Mouse (Mus musculus) embryonic facial prominence, embryonic 11.5 days (tissue): ENCODE results near the gene Gm6685. TPM values are rescaled to one million over a fixed set of nuclear protein-coding genes. Genes with fewer than 3 reads are reported as not detected.
"Not testable (repeated sequence)": the region's sequence is repeated elsewhere in the genome, so short reads cannot be mapped to it uniquely, and the experiment has no call there.

Source experiments
- ATAC-seq: fragments of 200-750 bp; cut with Nextera tagmentation; replicated peaks from 2 replicates; pipeline ENCODE4 v1.8.0; 2017; ENCODE audit warnings: low read depth; ENCODE audit not compliant: insufficient number of reproducible peaks, low FRiP score, low TSS enrichment
- DNase-seq: peaks from one replicate; pipeline ENCODE4 v3.0.0-alpha.2; 2015; ENCODE audit warnings: low spot score
- H3K27ac ChIP-seq: fragments of 300-500 bp; sonication (generic); replicated peaks from 2 replicates; pipeline ENCODE4 v1.5.1; 2014; ENCODE audit warnings: mild to moderate bottlenecking, low read depth, low read length, control low read depth
- H3K27me3 ChIP-seq: fragments of 300-500 bp; sonication (generic); 2 replicates; pipeline ENCODE4 v1.6.1; 2014; ENCODE audit warnings: mild to moderate bottlenecking, low read length, moderate library complexity, mixed read lengths; ENCODE audit not compliant: control insufficient read depth, insufficient read depth
- H3K36me3 ChIP-seq: fragments of 300-500 bp; sonication (generic); replicated peaks from 2 replicates; pipeline ENCODE4 v1.6.1; 2014; ENCODE audit warnings: low read depth, mild to moderate bottlenecking, low read length, moderate library complexity, mixed read lengths; ENCODE audit not compliant: control insufficient read depth, insufficient read depth
- H3K4me1 ChIP-seq: fragments of 300-500 bp; sonication (generic); 2 replicates; pipeline ENCODE4 v1.6.1; 2014; ENCODE audit warnings: low read length, mixed read lengths; ENCODE audit not compliant: control insufficient read depth, insufficient read depth
- H3K4me2 ChIP-seq: fragments of 300-500 bp; sonication (generic); 2 replicates; pipeline ENCODE4 v1.6.1; 2014; ENCODE audit warnings: low read depth, mild to moderate bottlenecking, control low read depth, low read length, moderate library complexity
- H3K4me3 ChIP-seq: fragments of 300-500 bp; sonication (generic); 2 replicates; pipeline ENCODE4 v1.5.1; 2014; ENCODE audit warnings: low read depth, low read length, control low read depth
- H3K9ac ChIP-seq: fragments of 300-500 bp; sonication (generic); replicated peaks from 2 replicates; pipeline ENCODE4 v1.6.1; 2014; ENCODE audit warnings: mild to moderate bottlenecking, control low read depth, low read length
- H3K9me3 ChIP-seq: fragments of 300-500 bp; sonication (generic); replicated peaks from 2 replicates; pipeline ENCODE4 v1.6.1; 2016; ENCODE audit warnings: mild to moderate bottlenecking, low read length, inconsistent platforms, mixed read lengths; ENCODE audit not compliant: control insufficient read depth
- WGBS: fragments of 180-500 bp; shearing (Covaris S2); extraction: QIAGEN DNeasy Blood & Tissue Kit; methylation state at CpG from one replicate; pipeline ENCODE4 v1.1.7; 2014; 5-methylcytosine and 5-hydroxymethylcytosine counted together
- polyA plus RNA-seq: library from polyadenylated mRNA; unstranded; fragments of >200 nt; fragmentation: Nextera tagmentation; extraction: Ambion mirVana; gene quantifications from 2 replicates; pipeline ENCODE4 v1.2.1, GENCODE M21; 2014

Gm6685 gene
- polyA plus RNA-seq: not detected in 2 replicates

DNA sequence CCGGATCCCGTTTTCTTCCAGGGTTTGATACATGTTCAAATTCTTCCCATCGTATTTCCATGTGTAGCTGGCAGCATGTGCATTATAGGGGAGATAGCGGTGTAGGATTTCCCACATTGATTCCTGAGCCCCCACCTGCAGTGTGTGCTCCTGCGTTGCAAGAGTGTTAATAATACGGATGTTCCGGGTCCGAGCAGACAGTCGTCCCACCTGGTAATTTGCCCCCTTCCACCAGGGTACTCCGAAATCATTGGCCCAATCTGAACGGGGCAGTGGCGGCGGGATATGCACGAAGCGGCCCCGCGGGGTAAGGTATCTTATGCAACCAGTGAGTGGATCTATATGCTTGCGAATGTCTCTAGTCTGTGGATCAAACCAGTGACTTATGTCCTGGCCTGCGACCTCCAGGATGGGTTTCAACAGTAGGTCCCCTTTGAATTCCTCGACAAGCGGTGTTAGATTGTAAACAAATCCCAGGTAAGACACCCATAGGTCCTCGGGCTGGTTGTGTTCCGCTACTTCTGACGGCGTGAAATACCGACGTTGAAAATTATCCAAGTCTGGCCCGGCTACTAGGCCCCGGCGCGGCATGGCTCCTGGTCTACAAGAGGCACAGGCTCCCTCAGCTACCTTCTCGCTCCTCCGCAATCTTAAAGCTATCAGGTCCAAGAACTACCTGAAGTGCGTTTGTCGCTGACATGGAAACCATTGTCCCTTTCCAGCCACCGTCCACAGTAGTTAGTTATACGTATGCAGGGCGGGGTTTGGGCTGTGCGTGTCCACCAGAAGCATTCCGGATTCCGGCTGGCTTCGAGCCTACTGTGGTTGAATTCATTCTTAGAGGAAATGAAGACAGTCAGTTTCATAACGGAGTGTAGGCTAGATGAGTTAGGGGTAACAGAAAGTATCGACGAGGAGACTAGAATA lies at the start of gene Gm6685:
Gene Gm6685, minus strand, starts transcription at position 644 of the 927 bp plus-strand sequence.
- not testable (repeated sequence) for ATAC-seq, H3K4me3 ChIP-seq, DNase-seq, H3K4me2 ChIP-seq, H3K9me3 ChIP-seq, H3K36me3 ChIP-seq, H3K9ac ChIP-seq, H3K27ac ChIP-seq, H3K27me3 ChIP-seq, H3K4me1 ChIP-seq
- 94% methylated on average over 40 of the region's 45 CpGs for WGBS

DNA sequence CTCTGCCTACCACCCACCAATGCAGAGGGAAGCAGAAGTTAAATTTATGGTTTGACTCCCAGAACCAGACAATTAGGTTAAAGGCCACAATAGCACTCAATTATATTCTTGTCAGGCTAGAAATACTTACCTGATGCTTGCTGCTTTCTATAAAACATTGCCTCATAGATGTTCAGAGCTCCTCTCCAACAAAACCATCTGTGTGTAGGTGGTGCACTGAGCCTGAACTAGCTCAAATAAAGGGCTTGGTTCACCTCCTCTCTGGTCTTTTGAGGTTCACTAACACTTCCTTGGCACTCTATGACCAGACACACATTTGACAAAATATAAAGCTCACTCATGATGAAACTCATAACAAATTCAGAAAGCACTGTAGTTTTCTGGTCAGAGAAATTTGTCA lies 36.2 kb upstream of the Gm6685 start:
- no peak overlapping the region for H3K9ac ChIP-seq
- no peak overlapping the region for H3K4me2 ChIP-seq
- H3K4me1 ChIP-seq: no peaks in the 10 kb centered on the region
- H3K4me3 ChIP-seq: no peak overlapping the region
- no peaks in the 10 kb centered on the region for H3K27me3 ChIP-seq
- H3K9me3 ChIP-seq: no peaks in the 10 kb centered on the region
- DNase-seq: no peak
- H3K27ac ChIP-seq: no peak overlapping the region
- no peak for ATAC-seq
- no peaks in the 10 kb centered on the region for H3K36me3 ChIP-seq

DNA sequence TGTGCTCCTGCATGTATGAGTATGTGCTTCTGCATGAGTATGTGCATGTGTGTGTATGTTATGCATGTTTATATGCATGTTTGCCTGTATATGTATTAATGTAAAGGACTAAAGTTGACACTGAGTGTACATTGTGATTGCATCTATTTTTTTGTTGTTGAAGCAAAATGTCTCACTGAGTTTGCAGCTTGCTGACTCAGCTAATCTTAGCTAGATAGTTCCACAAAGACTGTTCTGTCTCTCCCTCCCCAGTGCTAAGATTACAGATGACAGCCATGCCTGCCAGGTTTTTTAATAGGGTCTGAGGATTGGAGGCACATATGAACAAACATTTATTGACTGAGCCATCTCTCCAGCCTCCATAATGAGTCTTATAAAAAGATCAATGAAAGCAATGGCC lies 35.0 kb upstream of the Gm6685 start:
- Histone ChIP-seq H3K4me1 (no peaks in the 10 kb centered on the region), H3K27ac (no peak overlapping the region), H3K4me2 (no peak overlapping the region), H3K9me3 (no peaks in the 10 kb centered on the region), H3K27me3 (no peaks in the 10 kb centered on the region), H3K4me3 (no peak overlapping the region), H3K9ac (no peak overlapping the region), H3K36me3 (no peaks in the 10 kb centered on the region)
- ATAC-seq (no peak), DNase-seq (no peak)

DNA sequence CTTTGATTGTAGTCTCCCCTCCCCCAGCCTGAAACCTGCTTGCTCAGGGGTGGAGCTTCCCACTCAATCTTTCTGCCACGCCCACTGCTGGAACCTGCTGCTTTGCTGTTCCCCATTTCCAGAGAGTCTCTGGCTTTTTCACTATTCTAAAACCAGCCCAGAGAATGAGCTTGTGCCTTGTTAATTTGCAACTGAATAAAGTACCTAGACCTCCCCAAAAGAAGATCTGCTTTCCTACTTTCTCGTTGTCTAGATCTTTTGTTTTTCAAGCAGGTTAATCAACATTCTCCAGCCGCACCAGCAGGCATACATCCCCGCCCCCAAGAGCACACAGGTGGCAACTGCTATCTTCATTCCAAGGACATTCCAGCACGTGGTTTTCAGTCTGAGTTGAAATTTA lies 31.7 kb upstream of the Gm6685 start:
- not testable (repeated sequence) for DNase-seq, H3K4me3 ChIP-seq, H3K27ac ChIP-seq, H3K36me3 ChIP-seq, H3K4me2 ChIP-seq, ATAC-seq, H3K27me3 ChIP-seq, H3K9ac ChIP-seq, H3K9me3 ChIP-seq, H3K4me1 ChIP-seq
- WGBS: 60% methylated on average over 5 of the region's 5 CpGs

DNA sequence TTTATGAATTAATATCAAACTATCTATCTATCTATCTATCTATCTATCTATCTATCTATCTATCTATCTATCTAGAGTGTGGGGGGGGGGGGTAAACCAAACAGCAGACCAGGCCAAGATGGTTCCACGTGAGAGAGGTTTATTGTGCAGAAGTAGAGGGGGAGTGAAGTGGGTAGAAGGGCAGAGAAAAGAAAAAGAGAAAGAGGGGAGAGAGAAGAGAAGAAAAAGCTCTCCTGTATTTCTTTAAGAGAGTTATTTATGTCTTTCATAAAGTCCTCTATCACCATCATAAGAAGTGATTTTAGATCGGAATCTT lies 26.2 kb upstream of the Gm6685 start:
- H3K27ac ChIP-seq: no peak overlapping the region
- H3K4me3 ChIP-seq: peak overlapping the region; percentile 21
- no peaks in the 10 kb centered on the region for H3K9me3 ChIP-seq
- H3K4me1 ChIP-seq: no peaks in the 10 kb centered on the region
- ATAC-seq (no peak), DNase-seq (no peak)
- H3K4me2 ChIP-seq: peak overlapping the region; percentile 44
- peak overlapping the region; percentile 55; the same call in 1 of the 2 replicates for H3K9ac ChIP-seq
- H3K36me3 ChIP-seq: no peaks in the 10 kb centered on the region
- no peaks in the 10 kb centered on the region for H3K27me3 ChIP-seq
- 48% methylated on average over 2 of the region's 2 CpGs for WGBS

DNA sequence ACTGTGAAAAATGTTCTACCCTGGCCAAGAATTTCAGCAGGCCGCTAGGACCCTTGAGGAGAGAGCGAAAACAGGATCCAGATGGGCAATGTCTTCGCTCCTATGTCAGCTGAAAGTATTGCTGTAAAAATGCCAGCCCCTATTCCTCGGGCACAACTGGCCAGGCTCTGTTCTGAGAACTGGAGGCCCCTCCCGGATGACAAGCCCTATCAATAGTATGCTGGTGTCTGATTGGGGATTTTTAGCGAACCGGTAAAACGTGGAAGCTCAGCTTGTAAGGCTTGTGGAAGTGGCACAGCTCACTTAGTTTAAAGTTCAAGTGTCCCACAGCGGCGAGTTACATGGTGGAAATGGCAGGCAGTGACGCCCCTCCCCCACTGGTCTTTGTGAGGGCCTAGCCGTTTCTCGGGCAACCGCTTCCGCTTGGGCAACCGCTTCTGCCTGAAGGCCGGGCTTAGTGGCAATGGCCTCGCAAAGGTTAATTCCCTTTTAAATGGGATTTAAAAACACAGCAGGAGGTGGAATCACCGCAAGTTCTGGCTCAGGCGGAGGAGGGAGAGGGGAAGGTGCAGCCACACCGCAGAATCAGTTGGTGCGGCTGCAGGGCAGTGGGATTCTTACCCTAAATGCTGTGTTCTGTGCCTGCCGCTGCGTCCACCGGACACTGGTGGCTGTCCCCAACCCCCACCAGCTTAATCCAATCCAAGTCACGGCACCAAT lies 25.7 kb upstream of the Gm6685 start:
- Histone ChIP-seq H3K4me1 (no peaks in the 10 kb centered on the region), H3K4me3 (peak overlapping the region; percentile 21), H3K27me3 (no peaks in the 10 kb centered on the region), H3K36me3 (no peaks in the 10 kb centered on the region), H3K9me3 (no peaks in the 10 kb centered on the region), H3K9ac (peak overlapping the region; percentile 55), H3K4me2 (peak overlapping the region; percentile 44), H3K27ac (no peak overlapping the region)
- 5% methylated on average over 26 of the region's 26 CpGs for WGBS
- ATAC-seq (peak; percentile 93), DNase-seq (peak; percentile 92)

DNA sequence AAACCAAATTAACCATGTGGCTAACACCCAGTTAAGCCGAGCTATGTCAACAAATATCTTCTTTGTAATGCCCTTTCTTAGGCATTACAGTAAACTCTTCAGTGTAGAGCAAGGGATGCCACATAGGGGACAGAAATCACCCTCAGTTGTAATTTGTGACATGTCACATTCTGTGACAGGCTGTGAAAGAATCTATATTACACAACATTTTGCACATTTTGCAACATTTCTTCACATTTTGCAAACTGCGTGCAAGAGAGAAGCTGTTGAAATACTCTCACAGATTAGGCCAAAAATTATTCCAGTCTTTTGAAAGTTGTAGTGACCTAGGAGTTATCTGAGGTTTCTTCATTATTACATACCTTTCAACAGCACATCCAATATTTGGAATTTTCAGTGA lies 3.8 kb upstream of the Gm6685 start:
- no peak overlapping the region for H3K9ac ChIP-seq
- WGBS: 91% methylated on average over 2 of the region's 2 CpGs
- no peak overlapping the region for H3K4me3 ChIP-seq
- no peaks in the 10 kb centered on the region for H3K4me1 ChIP-seq
- no peak overlapping the region for H3K4me2 ChIP-seq
- no peak for ATAC-seq
- H3K27me3 ChIP-seq: no peaks in the 10 kb centered on the region
- no peak for DNase-seq
- no peaks in the 10 kb centered on the region for H3K36me3 ChIP-seq
- no peaks in the 10 kb centered on the region for H3K9me3 ChIP-seq
- H3K27ac ChIP-seq: no peak overlapping the region

DNA sequence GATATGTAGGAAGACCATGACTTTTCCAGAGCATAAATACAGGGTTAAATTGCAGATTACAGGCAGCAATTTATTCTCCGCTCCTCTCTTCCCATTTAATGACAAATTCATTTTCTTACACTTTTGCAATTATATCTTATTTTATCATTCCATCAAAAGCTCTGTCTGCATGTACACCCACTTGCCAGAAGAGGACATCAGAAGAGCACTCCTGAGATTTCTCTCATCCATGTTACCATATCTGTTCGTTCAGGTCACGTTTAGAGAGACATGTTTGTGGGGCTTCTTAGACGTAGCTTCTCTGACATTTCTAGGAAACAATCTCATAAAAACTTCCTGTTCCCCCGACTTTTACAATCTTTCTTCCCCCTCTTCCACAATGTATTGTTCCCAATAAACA lies 2.2 kb upstream of the Gm6685 start:
- Histone ChIP-seq H3K9ac (no peak overlapping the region), H3K27ac (no peak overlapping the region), H3K9me3 (no peaks in the 10 kb centered on the region), H3K27me3 (no peaks in the 10 kb centered on the region), H3K36me3 (no peaks in the 10 kb centered on the region), H3K4me1 (no peaks in the 10 kb centered on the region), H3K4me2 (no peak overlapping the region), H3K4me3 (no peak overlapping the region)
- 77% methylated on average over 5 of the region's 5 CpGs for WGBS
- DNase-seq (no peak), ATAC-seq (no peak)
